Mouse (Mus musculus): ENCODE data around the gene Lbx1. TPM values are rescaled to one million over a fixed set of nuclear protein-coding genes. Genes with fewer than 3 reads are reported as not detected.

Gene Lbx1
- polyA plus RNA-seq, 1 experiment from 2014 or later, result not detected

GRCm38 (mm10) chr19:45209191-45209590 is 26.4 kb downstream of the Lbx1 start:
- Histone ChIP-seq H3K4me3 (ENCODE audit: low read depth, low read length) (no peak overlapping the region), H3K27me3 (ENCODE audit: control insufficient read depth, insufficient read depth, low read depth, low read length) (peaks cover 9% of the 10 kb centered on the region), H3K4me1 (ENCODE audit: control insufficient read depth, low read depth, low read length) (no peaks in the 10 kb centered on the region), H3K4me2 (ENCODE audit: low read depth, low read length) (no peak overlapping the region), H3K9ac (ENCODE audit: low read depth, low read length) (no peak overlapping the region), H3K36me3 (ENCODE audit: control insufficient read depth, insufficient read depth) (no peaks in the 10 kb centered on the region), H3K27ac (ENCODE audit: low read length) (no peak overlapping the region), H3K9me3 (replicated peaks; ENCODE audit: control insufficient read depth, low read length) (peaks cover 2% of the 10 kb centered on the region; the same call in 1 of the 2 replicates)
- 52% methylated on average over 1 of the region's 1 CpGs for WGBS (ENCODE audit: insufficient replicate concordance)
- no peak for ATAC-seq (ENCODE audit: low read depth)

- peaks cover 2% of the 10 kb centered on the region; the same call in 1 of the 2 replicates for H3K9me3 ChIP-seq (replicated peaks; ENCODE audit: control insufficient read depth, low read length)
- no peak overlapping the region for H3K4me3 ChIP-seq (ENCODE audit: low read depth, low read length)
- H3K27ac ChIP-seq (ENCODE audit: low read length), result no peak overlapping the region
- peak overlapping the region; percentile 26; the same call in 1 of the 2 replicates for H3K4me2 ChIP-seq (ENCODE audit: low read depth, low read length)
- no peak overlapping the region for H3K9ac ChIP-seq (ENCODE audit: low read depth, low read length)
- H3K27me3 ChIP-seq (ENCODE audit: control insufficient read depth, insufficient read depth, low read depth, low read length), result peaks cover 9% of the 10 kb centered on the region
- H3K36me3 ChIP-seq (ENCODE audit: control insufficient read depth, insufficient read depth), result no peaks in the 10 kb centered on the region
- no peak for ATAC-seq (ENCODE audit: low read depth)
- 24% methylated on average over 22 of the region's 22 CpGs for WGBS (ENCODE audit: insufficient replicate concordance)
- no peaks in the 10 kb centered on the region for H3K4me1 ChIP-seq (ENCODE audit: control insufficient read depth, low read depth, low read length)
Measured at GRCm38 (mm10) chr19:45208438-45209060, 27.1 kb downstream of the Lbx1 start.

- Histone ChIP-seq H3K27me3 (ENCODE audit: control insufficient read depth, insufficient read depth, low read depth, low read length) (peaks cover 9% of the 10 kb centered on the region), H3K36me3 (ENCODE audit: control insufficient read depth, insufficient read depth) (no peaks in the 10 kb centered on the region), H3K27ac (ENCODE audit: low read length) (no peak overlapping the region), H3K9me3 (replicated peaks; ENCODE audit: control insufficient read depth, low read length) (peaks cover 2% of the 10 kb centered on the region; the same call in 1 of the 2 replicates), H3K9ac (ENCODE audit: low read depth, low read length) (no peak overlapping the region), H3K4me1 (ENCODE audit: control insufficient read depth, low read depth, low read length) (no peaks in the 10 kb centered on the region), H3K4me2 (ENCODE audit: low read depth, low read length) (peak overlapping the region; percentile 26), H3K4me3 (ENCODE audit: low read depth, low read length) (no peak overlapping the region)
- WGBS (ENCODE audit: insufficient replicate concordance), result 12% methylated on average over 19 of the region's 19 CpGs
- peak; percentile 41; the same call in 1 of the 2 replicates for ATAC-seq (ENCODE audit: low read depth)
Measured at GRCm38 (mm10) chr19:45207662-45208437, 27.8 kb downstream of the Lbx1 start.

DNA sequence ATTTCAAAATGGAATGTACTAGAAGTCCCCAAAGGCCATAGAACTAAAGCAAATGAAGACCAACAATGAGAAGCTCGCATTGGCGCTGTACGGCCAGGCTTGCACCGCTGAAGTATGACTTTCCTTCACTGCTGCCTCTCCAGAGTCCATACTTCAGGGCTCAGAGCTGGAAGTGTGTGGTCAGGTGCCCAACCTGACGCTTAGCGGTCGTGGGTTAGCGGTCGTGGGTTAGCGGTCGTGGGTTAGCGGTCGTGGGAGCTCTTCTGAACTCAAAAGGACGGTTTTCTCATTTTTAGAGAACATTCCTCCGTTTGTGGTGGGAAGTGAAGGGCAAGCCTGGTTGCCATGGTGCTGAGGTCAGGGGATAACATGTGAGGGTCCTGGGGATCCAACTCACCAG is 28.5 kb downstream of the Lbx1 start:
- Histone ChIP-seq H3K4me1 (ENCODE audit: control insufficient read depth, low read depth, low read length) (no peaks in the 10 kb centered on the region), H3K9me3 (replicated peaks; ENCODE audit: control insufficient read depth, low read length) (peaks cover 2% of the 10 kb centered on the region; the same call in 1 of the 2 replicates), H3K4me3 (ENCODE audit: low read depth, low read length) (no peak overlapping the region), H3K27me3 (ENCODE audit: control insufficient read depth, insufficient read depth, low read depth, low read length) (peaks cover 9% of the 10 kb centered on the region), H3K4me2 (ENCODE audit: low read depth, low read length) (no peak overlapping the region), H3K36me3 (ENCODE audit: control insufficient read depth, insufficient read depth) (no peaks in the 10 kb centered on the region), H3K9ac (ENCODE audit: low read depth, low read length) (no peak overlapping the region), H3K27ac (ENCODE audit: low read length) (no peak overlapping the region)
- ATAC-seq (ENCODE audit: low read depth), result no peak
- WGBS (ENCODE audit: insufficient replicate concordance), result 70% methylated on average over 15 of the region's 15 CpGs

GRCm38 (mm10) chr19:45205311-45206105 is 30.1 kb downstream of the Lbx1 start:
- Histone ChIP-seq H3K4me3 (ENCODE audit: low read depth, low read length) (no peak overlapping the region), H3K9ac (ENCODE audit: low read depth, low read length) (no peak overlapping the region), H3K9me3 (replicated peaks; ENCODE audit: control insufficient read depth, low read length) (peaks cover 2% of the 10 kb centered on the region; the same call in 1 of the 2 replicates), H3K36me3 (ENCODE audit: control insufficient read depth, insufficient read depth) (no peaks in the 10 kb centered on the region), H3K4me1 (ENCODE audit: control insufficient read depth, low read depth, low read length) (no peaks in the 10 kb centered on the region), H3K4me2 (ENCODE audit: low read depth, low read length) (no peak overlapping the region), H3K27me3 (ENCODE audit: control insufficient read depth, insufficient read depth, low read depth, low read length) (peaks cover 9% of the 10 kb centered on the region), H3K27ac (ENCODE audit: low read length) (no peak overlapping the region)
- ATAC-seq (ENCODE audit: low read depth), result no peak
- 67% methylated on average over 3 of the region's 3 CpGs for WGBS (ENCODE audit: insufficient replicate concordance)

GRCm38 (mm10) chr19:45196967-45197366 is 38.6 kb downstream of the Lbx1 start:
- H3K9ac ChIP-seq (ENCODE audit: low read depth, low read length), result no peak overlapping the region
- H3K36me3 ChIP-seq (ENCODE audit: control insufficient read depth, insufficient read depth), result no peaks in the 10 kb centered on the region
- H3K27me3 ChIP-seq (ENCODE audit: control insufficient read depth, insufficient read depth, low read depth, low read length), result no peaks in the 10 kb centered on the region
- no peak overlapping the region for H3K4me3 ChIP-seq (ENCODE audit: low read depth, low read length)
- H3K9me3 ChIP-seq (replicated peaks; ENCODE audit: control insufficient read depth, low read length), result 0 out of 2 replicates have a peak, but pooled peaks cover 2% of the 10 kb centered on the region
- H3K4me1 ChIP-seq (ENCODE audit: control insufficient read depth, low read depth, low read length), result no peaks in the 10 kb centered on the region
- H3K27ac ChIP-seq (ENCODE audit: low read length), result no peak overlapping the region
- ATAC-seq (ENCODE audit: low read depth), result no peak
- H3K4me2 ChIP-seq (ENCODE audit: low read depth, low read length), result no peak overlapping the region
- WGBS (ENCODE audit: insufficient replicate concordance), result 64% methylated on average over 8 of the region's 8 CpGs

DNA sequence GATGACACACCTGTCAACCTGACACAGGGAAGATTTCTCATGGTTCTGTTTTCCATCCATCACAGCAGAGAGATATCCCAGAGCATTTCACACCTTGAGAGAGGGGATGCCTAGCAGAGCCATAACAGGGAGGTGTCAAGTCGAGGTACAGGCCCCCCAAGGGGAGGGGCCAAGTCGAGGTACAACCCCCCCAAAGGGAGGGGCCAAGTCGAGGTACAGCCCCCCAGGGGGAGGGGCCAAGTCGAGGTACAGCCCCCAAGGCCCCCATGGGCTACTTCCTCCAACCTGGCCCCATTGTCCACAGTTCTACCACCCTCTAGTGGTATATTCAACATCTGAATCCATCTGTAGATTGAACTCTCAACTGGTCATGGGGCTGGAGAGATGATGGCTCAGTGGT is 41.0 kb downstream of the Lbx1 start:
- Histone ChIP-seq H3K9me3 (replicated peaks; ENCODE audit: control insufficient read depth, low read length) (0 out of 2 replicates have a peak, but pooled peaks cover 2% of the 10 kb centered on the region), H3K9ac (ENCODE audit: low read depth, low read length) (no peak overlapping the region), H3K4me3 (ENCODE audit: low read depth, low read length) (no peak overlapping the region), H3K27ac (ENCODE audit: low read length) (no peak overlapping the region), H3K27me3 (ENCODE audit: control insufficient read depth, insufficient read depth, low read depth, low read length) (no peaks in the 10 kb centered on the region), H3K4me2 (ENCODE audit: low read depth, low read length) (no peak overlapping the region), H3K4me1 (ENCODE audit: control insufficient read depth, low read depth, low read length) (no peaks in the 10 kb centered on the region), H3K36me3 (ENCODE audit: control insufficient read depth, insufficient read depth) (no peaks in the 10 kb centered on the region)
- WGBS (ENCODE audit: insufficient replicate concordance), result 25% methylated on average over 4 of the region's 4 CpGs
- ATAC-seq (ENCODE audit: low read depth), result no peak

Data from liver, embryonic 16.5 days (tissue).